Mouse (Mus musculus) gastrocnemius, adult 18-20 months (tissue): ENCODE measurements around the gene Fam83g. TPM values are rescaled to one million over a fixed set of nuclear protein-coding genes. Genes with fewer than 3 reads are reported as not detected.

Experiments
- DNase-seq: peaks from one replicate; pipeline ENCODE4 v3.0.0; 2021; ENCODE audit warnings: low spot score
- total RNA-seq, 2 experiments: library from RNA; stranded (reverse); gene quantifications; 2 replicates each; pipeline ENCODE4 v1.2.3; 2021

Fam83g gene
- total RNA-seq, 2 experiments from 2014 or later, result 0.57 to 1.1 TPM

GRCm38 (mm10) chr11:61671781-61672383, 12.0 kb upstream of the Fam83g start:
- no peak for DNase-seq

DNA sequence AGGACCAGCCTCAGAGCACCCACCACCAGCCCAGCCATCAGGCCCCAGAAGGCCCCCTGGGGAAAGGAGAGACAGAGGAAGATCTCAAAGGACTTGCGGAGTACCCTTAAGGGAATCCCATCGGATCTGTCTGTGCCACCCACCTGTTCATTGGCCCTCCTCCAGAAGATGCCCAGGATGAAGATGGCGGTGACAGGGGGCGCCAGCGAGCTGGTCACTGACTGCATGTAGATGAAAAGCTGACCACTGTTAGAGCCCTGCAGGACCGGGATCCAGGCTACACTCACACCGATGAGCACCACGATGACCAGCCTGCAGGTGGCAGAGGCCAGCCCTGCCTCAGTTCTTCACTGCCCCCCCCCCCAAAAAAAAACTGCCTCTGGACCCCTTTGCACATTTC, 10.2 kb upstream of the Fam83g start:
- DNase-seq, result peak; percentile 26

DNA sequence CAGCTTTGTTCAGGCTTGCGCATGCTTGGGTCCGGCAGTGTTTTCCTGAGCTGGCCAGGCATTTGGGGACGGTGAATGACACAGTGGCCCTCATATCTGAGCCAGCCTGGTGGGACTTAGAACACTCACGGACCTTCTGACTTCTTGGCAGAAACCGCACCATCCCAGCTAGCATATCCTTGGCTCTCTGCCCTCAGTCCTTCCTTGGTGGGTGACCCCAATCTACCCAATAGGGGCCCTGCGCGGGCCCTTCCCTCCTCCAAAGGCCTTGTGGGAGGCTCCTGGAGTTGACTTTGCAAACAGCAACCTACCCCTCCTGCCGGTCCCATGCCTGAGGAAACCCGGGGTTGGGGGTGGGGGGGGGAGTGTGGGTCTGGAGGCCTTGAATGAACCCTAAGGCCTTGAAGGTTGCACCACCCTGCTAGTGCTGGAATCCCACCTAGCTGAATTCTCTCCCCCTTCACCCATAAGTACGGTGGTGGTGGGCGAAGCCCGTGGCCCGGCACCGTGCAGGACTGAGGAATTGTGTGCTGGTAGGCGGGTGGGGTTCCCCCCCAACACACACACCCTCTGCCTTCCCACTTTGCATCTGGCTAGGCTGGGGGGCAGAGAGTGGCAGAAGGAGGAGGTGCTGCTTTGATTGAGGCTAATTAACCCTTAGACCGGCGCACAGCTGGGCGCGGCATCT, 9.6 kb upstream of the Fam83g start:
- no peak for DNase-seq

DNA sequence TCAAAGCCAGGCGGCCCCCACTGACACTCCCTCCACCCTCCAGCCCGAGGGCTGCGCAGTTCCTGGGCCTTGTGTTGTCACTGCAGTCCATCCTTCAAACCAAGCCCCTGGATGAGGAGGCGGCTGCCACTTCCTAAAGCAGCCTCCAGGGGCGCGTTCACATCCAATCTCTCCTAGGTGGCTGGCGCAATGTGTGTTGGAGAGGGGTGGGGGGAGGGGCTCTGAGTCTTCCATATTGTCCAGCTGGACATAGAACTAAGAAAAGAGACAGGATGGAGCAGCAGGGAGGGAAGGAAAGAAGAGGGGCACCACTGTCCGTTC, 9.1 kb upstream of the Fam83g start:
- no peak for DNase-seq

GRCm38 (mm10) chr11:61675332-61675731, 8.6 kb upstream of the Fam83g start:
- DNase-seq, result no peak

DNA sequence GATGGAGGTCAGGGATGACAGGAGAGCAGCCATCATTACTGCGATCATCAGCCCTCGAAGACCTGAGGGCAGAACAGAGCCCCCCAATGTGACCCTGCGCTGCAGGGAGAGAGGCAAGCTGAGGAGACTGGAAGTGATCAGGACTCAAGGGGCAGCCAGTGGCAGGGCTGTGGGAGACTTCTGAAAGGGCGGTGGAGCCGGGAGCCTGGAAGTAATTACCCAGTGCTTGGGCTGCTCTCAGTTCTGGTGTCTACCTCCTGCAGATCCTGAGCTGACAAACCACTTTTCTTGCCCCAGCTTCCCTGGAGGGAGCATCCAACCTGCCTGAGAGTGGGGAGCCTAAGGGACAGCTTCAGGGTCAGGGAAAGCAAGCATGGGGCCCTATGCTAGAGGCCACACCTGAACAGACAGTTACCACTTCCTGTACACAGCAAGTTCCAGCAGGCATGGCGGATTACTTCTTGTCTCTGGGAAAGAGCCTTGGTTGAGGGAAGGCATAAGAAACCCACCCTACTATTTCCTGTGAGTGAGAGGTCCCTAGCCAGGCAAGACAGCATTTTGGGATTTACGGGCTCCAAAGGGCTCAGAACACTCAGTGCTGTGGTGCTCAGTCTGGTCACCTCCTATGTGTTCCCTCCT, 7.6 kb upstream of the Fam83g start:
- DNase-seq, result no peak

- DNase-seq, result no peak
Measured at GRCm38 (mm10) chr11:61677709-61678108, 6.2 kb upstream of the Fam83g start.

DNA sequence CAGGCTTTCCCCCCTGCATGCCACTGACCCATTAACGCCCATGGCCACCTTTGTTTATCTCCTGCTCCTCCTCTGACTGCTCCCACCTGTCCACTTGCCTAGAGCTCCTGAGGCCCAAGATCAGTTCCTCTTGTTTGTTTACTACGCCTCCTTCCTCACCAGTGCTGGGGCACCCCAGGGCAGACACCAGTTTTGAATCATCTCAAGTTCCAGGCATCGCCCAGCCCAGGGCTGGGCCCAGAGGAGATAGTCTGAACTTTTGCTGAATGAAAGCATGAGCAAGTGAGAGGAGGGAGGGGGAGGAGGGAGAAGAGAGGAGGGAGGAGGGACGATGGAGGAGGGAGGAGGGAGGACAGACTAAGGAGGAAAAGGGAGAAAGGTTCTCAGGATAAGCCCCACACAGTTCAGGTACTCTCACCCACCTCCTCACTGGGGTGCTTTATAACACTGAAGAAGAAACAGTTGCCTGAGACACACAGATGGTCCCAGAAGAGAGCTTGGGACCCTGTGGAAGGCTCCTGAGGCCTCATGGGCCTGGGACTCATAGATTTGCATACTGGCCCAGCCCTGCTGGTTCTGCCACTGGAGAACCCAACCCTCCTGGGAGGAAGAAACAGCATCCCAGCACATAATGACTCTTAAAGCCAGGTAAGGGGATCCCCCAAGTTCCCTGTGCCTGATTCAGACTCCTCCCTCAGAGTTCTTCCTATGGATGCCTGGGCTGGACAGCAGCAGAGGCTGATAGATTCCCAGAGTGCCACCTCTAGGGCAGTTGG, 4.6 kb upstream of the Fam83g start:
- no peak for DNase-seq

GRCm38 (mm10) chr11:61685119-61685725, 1.3 kb downstream of the Fam83g start:
- DNase-seq, result no peak

DNA sequence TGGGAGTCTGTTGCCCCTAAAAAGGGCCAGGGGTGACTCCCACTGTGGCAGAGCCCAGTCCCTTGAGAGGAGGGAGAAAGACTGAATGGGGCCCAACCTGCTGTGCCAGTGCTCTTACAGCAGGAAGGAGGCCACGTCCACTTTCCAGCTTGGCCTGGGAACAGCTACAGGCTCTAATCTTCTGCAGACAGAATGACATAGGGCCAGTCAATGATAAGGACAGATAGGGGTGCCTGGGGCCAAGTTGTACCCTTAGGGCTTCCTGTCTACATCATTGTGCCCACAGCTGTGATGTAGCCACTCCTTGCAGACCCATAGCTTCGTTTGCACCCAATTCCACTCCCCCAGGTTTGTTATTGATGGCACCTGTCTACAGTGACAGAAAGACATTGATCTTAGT, 2.2 kb downstream of the Fam83g start:
- DNase-seq, result no peak

DNA sequence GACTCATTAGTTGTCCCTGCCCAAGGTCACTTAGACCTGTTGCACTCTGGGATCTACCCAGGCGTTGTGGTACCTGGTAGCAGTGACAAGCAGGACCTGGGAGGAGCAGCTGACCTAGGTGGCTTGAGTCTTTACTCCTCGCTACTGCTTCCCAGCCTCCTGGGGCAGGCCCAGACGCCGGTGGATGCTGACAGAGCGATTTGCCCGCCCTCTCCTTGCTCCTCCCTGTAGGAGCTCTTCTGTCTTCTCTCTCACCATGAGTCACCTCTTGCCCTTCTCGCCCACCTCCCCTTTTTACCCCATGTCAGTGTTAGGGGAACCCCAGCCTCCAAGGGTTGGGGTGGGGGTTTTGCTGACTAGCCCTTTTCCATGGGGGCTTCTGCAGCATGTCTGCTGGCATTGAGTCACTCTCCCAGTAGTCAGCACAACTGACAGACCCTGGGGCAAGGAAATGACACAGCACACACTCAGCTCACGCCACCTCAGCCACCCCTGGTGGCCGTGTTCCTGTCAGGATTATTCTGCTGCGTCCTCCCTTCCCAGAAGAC, 3.1 kb downstream of the Fam83g start:
- DNase-seq, result no peak

DNA sequence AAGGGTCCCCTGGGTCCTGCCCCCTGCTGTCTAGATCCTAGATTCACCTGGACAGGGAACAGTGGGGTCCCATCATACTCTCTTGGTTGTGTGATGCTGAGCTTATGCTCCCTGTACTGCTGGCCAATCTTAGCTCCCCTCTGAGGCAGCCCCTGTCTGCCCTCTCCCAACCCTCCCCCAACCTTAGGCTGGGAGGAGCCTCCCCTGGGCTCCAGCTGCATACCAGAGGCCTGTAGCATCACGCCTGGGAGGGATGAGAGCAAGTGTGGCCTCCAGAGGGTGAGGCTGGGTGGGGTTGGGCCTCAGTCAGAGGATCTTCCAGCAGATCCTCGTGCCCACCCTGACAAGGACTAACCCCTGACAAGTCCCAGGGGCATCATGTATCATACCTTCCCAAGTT, 3.7 kb downstream of the Fam83g start:
- no peak for DNase-seq

GRCm38 (mm10) chr11:61692996-61693395, 9.1 kb downstream of the Fam83g start:
- DNase-seq, result no peak

DNA sequence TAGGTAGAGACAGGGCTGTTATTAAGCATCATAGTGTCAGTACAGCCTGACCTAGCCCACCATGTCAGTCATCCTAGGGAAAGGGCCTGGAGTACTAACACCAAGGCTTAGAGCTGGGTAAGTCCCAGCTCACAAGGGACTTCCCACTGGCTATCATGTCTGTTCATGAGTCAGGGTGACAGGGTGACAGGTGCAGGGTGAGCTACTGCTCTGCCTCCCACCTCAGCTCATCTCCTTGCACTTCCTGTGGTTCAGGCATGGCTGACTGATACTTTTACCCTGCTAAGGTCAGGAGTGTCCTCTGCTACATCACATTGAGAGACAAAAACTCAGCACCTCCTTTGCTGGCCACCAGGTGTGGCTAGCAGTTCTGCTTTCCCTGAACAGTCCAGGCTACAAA, 15.0 kb downstream of the Fam83g start:
- no peak for DNase-seq

GRCm38 (mm10) chr11:61699460-61699859, 15.6 kb downstream of the Fam83g start:
- DNase-seq, result no peak

DNA sequence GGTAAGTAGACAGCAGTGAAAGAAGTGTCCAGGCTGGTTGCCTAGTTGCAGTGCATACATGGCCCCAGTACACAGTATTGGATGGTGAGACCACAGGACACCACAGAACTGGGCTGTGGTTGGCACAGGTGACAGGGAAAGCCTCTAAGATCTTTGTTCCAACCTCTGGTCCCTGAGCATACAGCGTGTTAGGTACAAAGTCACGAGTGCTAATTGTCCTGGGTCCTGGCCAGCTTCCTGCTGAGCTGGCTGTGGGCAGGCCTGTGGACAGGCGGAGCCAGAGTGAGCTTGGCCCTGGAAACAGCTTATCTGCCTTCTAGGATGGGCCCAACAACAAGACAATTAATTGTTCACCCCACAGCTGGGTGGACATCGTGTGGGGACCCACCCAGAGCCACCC, 16.0 kb downstream of the Fam83g start:
- DNase-seq, result no peak

DNA sequence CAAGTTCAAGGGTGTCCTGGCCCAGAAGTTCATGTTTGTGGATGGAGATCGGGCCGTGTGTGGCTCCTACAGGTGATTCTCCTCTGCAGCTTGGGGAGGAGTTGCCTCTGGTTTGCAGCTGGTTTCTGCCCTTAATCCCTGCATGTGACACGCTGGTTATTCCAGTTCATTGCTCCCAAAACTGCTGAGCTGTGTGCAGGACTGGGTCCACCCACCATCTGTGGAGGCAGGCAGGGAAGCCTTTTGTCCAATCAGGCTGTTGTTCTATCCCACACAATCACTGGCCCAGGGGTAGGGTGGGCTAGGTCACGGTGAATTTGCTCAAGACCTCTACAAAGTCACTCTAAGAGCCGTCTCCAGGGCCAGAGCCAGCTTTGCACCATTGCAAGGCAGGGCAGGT, 17.8 kb downstream of the Fam83g start:
- no peak for DNase-seq

DNA sequence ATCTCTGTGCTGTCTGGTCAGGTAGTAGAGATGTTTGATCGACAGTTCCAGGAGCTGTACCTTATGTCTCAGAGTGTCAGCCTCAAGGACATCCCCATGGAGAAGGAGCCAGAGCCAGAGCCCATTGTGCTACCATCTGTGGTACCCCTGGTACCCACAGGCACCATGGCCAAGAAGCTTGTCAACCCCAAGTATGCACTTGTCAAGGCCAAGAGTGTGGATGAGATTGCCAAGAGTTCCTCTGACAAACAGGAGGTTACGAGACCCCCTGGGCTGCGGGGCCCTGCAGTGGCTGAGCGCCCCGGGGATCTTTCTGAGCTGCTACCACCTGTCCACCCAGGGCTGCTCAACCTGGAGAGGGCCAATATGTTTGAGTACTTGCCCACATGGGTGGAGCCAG, 18.6 kb downstream of the Fam83g start:
- DNase-seq, result no peak

- no peak for DNase-seq
Measured at GRCm38 (mm10) chr11:61705581-61705980, 21.7 kb downstream of the Fam83g start.

DNA sequence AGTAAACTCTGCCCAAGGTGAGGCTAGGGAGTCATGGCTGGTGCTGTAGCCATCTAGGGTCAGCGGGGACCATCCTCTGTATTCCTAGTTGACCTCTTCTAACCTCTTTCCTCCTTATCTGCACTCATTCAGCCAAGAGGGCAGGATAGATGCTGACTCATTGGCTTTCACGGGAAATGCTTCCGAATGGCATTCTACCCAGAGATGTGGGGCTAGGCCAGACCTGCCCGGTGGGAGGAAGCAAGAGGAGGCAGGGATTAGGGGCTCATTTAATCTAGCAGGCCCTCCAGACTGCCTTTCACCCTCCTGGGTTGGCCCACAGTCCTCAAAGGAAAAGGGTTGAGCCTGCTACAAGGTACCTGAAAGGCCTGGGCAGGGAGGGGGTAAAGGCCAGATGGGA, 22.3 kb downstream of the Fam83g start:
- no peak for DNase-seq

DNA sequence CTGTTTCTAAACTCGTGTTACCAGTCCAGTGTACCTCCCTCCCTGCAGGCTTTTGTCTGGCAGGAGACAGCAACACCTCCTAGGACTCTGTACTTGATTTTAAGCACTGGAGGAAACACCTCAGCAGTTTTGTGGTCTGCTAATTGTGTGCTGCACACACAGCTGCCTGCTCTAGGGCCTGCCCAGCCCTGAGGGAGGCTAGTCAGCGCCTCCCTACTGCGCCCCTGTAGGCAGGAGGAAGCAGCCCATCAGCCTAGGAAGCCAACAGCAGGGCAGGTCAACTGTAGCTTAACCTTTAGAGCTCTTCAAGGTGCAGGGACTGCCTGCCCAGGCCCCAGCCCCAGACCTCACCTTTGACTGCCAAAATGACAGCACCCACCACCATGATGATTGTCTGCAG, 25.0 kb downstream of the Fam83g start:
- DNase-seq, result no peak
